Mouse (Mus musculus): ENCODE results near the gene Zcwpw1. TPM values are rescaled to one million over a fixed set of nuclear protein-coding genes. Genes with fewer than 3 reads are reported as not detected.
A peak's percentile ranks its signal among the peaks of the same experiment; 100 is the strongest.

The Zcwpw1 gene
- 14.4 and 17.9 TPM in 2 replicates for polyA plus RNA-seq (2014; fragmentation: Nextera tagmentation; extraction: Ambion mirVana)

GRCm38 (mm10) chr5:137787151-137787928 is at the start of gene Zcwpw1, which contains the start of gene Mepce:
Gene Zcwpw1 (plus strand): TSS chr5:137787798.
Gene Mepce (minus strand): TSS chr5:137787655.
- H3K9me3 ChIP-seq (ENCODE audit: control insufficient read depth, low read length): no peaks in the 10 kb centered on the region
- peak within 1 kb of the TSS; percentile 71 for H3K4me3 ChIP-seq (ENCODE audit: low read depth, low read length)
- peak; percentile 94 for DNase-seq (ENCODE audit: low spot score)
- H3K4me1 ChIP-seq (replicated peaks; ENCODE audit: control insufficient read depth, insufficient read depth, low read length): peaks cover 33% of the 10 kb centered on the region
- under 1% methylated on average over 48 of the region's 48 CpGs for WGBS
- H3K4me2 ChIP-seq (ENCODE audit: low read length): peak within 1 kb of the TSS; percentile 88
- H3K9ac ChIP-seq (ENCODE audit: low read length): peak within 1 kb of the TSS; percentile 92
- H3K36me3 ChIP-seq (ENCODE audit: control insufficient read depth, insufficient read depth, low read length): peaks cover 21% of the 10 kb centered on the region
- ATAC-seq (replicated peaks; ENCODE audit: low FRiP score, low TSS enrichment, low read depth): peak; percentile 62
- no peaks in the 10 kb centered on the region for H3K27me3 ChIP-seq (replicated peaks; ENCODE audit: control insufficient read depth, insufficient read depth, low read length)
- H3K27ac ChIP-seq (ENCODE audit: low read depth): peak within 1 kb of the TSS; percentile 91

GRCm38 (mm10) chr5:137738516-137738915 is 49.1 kb upstream of the Zcwpw1 start:
- Histone ChIP-seq H3K9me3 (ENCODE audit: control insufficient read depth, low read length) (no peaks in the 10 kb centered on the region), H3K36me3 (ENCODE audit: control insufficient read depth, insufficient read depth, low read length) (peaks cover 16% of the 10 kb centered on the region; the same call in 1 of the 2 replicates), H3K4me2 (ENCODE audit: low read length) (no peak overlapping the region), H3K4me1 (replicated peaks; ENCODE audit: control insufficient read depth, insufficient read depth, low read length) (peaks cover 20% of the 10 kb centered on the region), H3K27ac (ENCODE audit: low read depth) (no peak overlapping the region), H3K9ac (ENCODE audit: low read length) (no peak overlapping the region), H3K27me3 (replicated peaks; ENCODE audit: control insufficient read depth, insufficient read depth, low read length) (no peaks in the 10 kb centered on the region), H3K4me3 (ENCODE audit: low read depth, low read length) (no peak overlapping the region)
- 51% methylated on average over 5 of the region's 5 CpGs for WGBS
- no peak for ATAC-seq (replicated peaks; ENCODE audit: low FRiP score, low TSS enrichment, low read depth)
- DNase-seq (ENCODE audit: low spot score): no peak

GRCm38 (mm10) chr5:137739471-137739870 is 48.1 kb upstream of the Zcwpw1 start:
- no peak overlapping the region for H3K9ac ChIP-seq (ENCODE audit: low read length)
- WGBS: 61% methylated on average over 9 of the region's 9 CpGs
- no peaks in the 10 kb centered on the region for H3K9me3 ChIP-seq (ENCODE audit: control insufficient read depth, low read length)
- no peak for DNase-seq (ENCODE audit: low spot score)
- H3K27ac ChIP-seq (ENCODE audit: low read depth): no peak overlapping the region
- H3K4me1 ChIP-seq (replicated peaks; ENCODE audit: control insufficient read depth, insufficient read depth, low read length): peaks cover 16% of the 10 kb centered on the region
- H3K4me2 ChIP-seq (ENCODE audit: low read length): peak overlapping the region; percentile 94
- H3K36me3 ChIP-seq (ENCODE audit: control insufficient read depth, insufficient read depth, low read length): peaks cover 14% of the 10 kb centered on the region; the same call in 1 of the 2 replicates
- H3K4me3 ChIP-seq (ENCODE audit: low read depth, low read length): no peak overlapping the region
- H3K27me3 ChIP-seq (replicated peaks; ENCODE audit: control insufficient read depth, insufficient read depth, low read length): no peaks in the 10 kb centered on the region
- ATAC-seq (replicated peaks; ENCODE audit: low FRiP score, low TSS enrichment, low read depth): no peak

- DNase-seq (ENCODE audit: low spot score): peak; percentile 66
- Histone ChIP-seq H3K36me3 (ENCODE audit: control insufficient read depth, insufficient read depth, low read length) (peaks cover 6% of the 10 kb centered on the region; the same call in 1 of the 2 replicates), H3K4me2 (ENCODE audit: low read length) (peak overlapping the region; percentile 94), H3K9ac (ENCODE audit: low read length) (peak overlapping the region; percentile 56), H3K9me3 (ENCODE audit: control insufficient read depth, low read length) (no peaks in the 10 kb centered on the region), H3K27ac (ENCODE audit: low read depth) (no peak overlapping the region), H3K4me3 (ENCODE audit: low read depth, low read length) (peak overlapping the region; percentile 66), H3K4me1 (replicated peaks; ENCODE audit: control insufficient read depth, insufficient read depth, low read length) (peaks cover 9% of the 10 kb centered on the region), H3K27me3 (replicated peaks; ENCODE audit: control insufficient read depth, insufficient read depth, low read length) (no peaks in the 10 kb centered on the region)
- WGBS: 6% methylated on average over 11 of the region's 11 CpGs
- peak; percentile 14; the same call in 1 of the 2 replicates for ATAC-seq (replicated peaks; ENCODE audit: low FRiP score, low TSS enrichment, low read depth)
These were observed 47.1 kb upstream of the Zcwpw1 start for GRCm38 (mm10) chr5:137740506-137740905.

- Histone ChIP-seq H3K27ac (ENCODE audit: low read depth) (peak within 1 kb of the TSS; percentile 51; the same call in 1 of the 2 replicates), H3K4me1 (replicated peaks; ENCODE audit: control insufficient read depth, insufficient read depth, low read length) (peaks cover 9% of the 10 kb centered on the region), H3K9ac (ENCODE audit: low read length) (peak within 1 kb of the TSS; percentile 56), H3K9me3 (ENCODE audit: control insufficient read depth, low read length) (no peaks in the 10 kb centered on the region), H3K36me3 (ENCODE audit: control insufficient read depth, insufficient read depth, low read length) (no peaks in the 10 kb centered on the region), H3K27me3 (replicated peaks; ENCODE audit: control insufficient read depth, insufficient read depth, low read length) (no peaks in the 10 kb centered on the region), H3K4me3 (ENCODE audit: low read depth, low read length) (peak within 1 kb of the TSS; percentile 66), H3K4me2 (ENCODE audit: low read length) (peak within 1 kb of the TSS; percentile 94)
- DNase-seq (ENCODE audit: low spot score): peak; percentile 94
- WGBS: under 1% methylated on average over 70 of the region's 71 CpGs
- ATAC-seq (replicated peaks; ENCODE audit: low FRiP score, low TSS enrichment, low read depth): peak; percentile 81
These were observed 46.3 kb upstream of the Zcwpw1 start, which contains the start of gene Nyap1 for GRCm38 (mm10) chr5:137741023-137741931. Gene Nyap1 (minus strand): TSS chr5:137741607.

GRCm38 (mm10) chr5:137742048-137742447 is 45.5 kb upstream of the Zcwpw1 start:
- Histone ChIP-seq H3K36me3 (ENCODE audit: control insufficient read depth, insufficient read depth, low read length) (no peaks in the 10 kb centered on the region), H3K4me2 (ENCODE audit: low read length) (peak overlapping the region; percentile 94), H3K27me3 (replicated peaks; ENCODE audit: control insufficient read depth, insufficient read depth, low read length) (no peaks in the 10 kb centered on the region), H3K27ac (ENCODE audit: low read depth) (no peak overlapping the region), H3K9ac (ENCODE audit: low read length) (no peak overlapping the region), H3K4me1 (replicated peaks; ENCODE audit: control insufficient read depth, insufficient read depth, low read length) (peaks cover 9% of the 10 kb centered on the region), H3K9me3 (ENCODE audit: control insufficient read depth, low read length) (no peaks in the 10 kb centered on the region), H3K4me3 (ENCODE audit: low read depth, low read length) (0 out of 2 replicates have a peak overlapping the region, but pooled peaks have one; percentile 66)
- ATAC-seq (replicated peaks; ENCODE audit: low FRiP score, low TSS enrichment, low read depth) (no peak), DNase-seq (ENCODE audit: low spot score) (no peak)
- 55% methylated on average over 10 of the region's 10 CpGs for whole genome bisulfite sequencing

GRCm38 (mm10) chr5:137742836-137743235 is 44.8 kb upstream of the Zcwpw1 start:
- Histone ChIP-seq H3K36me3 (ENCODE audit: control insufficient read depth, insufficient read depth, low read length) (no peaks in the 10 kb centered on the region), H3K9me3 (ENCODE audit: control insufficient read depth, low read length) (no peaks in the 10 kb centered on the region), H3K27ac (ENCODE audit: low read depth) (no peak overlapping the region), H3K4me2 (ENCODE audit: low read length) (no peak overlapping the region), H3K4me3 (ENCODE audit: low read depth, low read length) (no peak overlapping the region), H3K4me1 (replicated peaks; ENCODE audit: control insufficient read depth, insufficient read depth, low read length) (peaks cover 13% of the 10 kb centered on the region), H3K9ac (ENCODE audit: low read length) (no peak overlapping the region), H3K27me3 (replicated peaks; ENCODE audit: control insufficient read depth, insufficient read depth, low read length) (no peaks in the 10 kb centered on the region)
- WGBS: 91% methylated on average over 6 of the region's 6 CpGs
- ATAC-seq (replicated peaks; ENCODE audit: low FRiP score, low TSS enrichment, low read depth) (no peak), DNase-seq (ENCODE audit: low spot score) (no peak)

GRCm38 (mm10) chr5:137744197-137744596 is 43.4 kb upstream of the Zcwpw1 start:
- ATAC-seq (replicated peaks; ENCODE audit: low FRiP score, low TSS enrichment, low read depth) (no peak), DNase-seq (ENCODE audit: low spot score) (no peak)
- 91% methylated on average over 7 of the region's 7 CpGs for WGBS
- Histone ChIP-seq H3K4me2 (ENCODE audit: low read length) (no peak overlapping the region), H3K27ac (ENCODE audit: low read depth) (no peak overlapping the region), H3K36me3 (ENCODE audit: control insufficient read depth, insufficient read depth, low read length) (no peaks in the 10 kb centered on the region), H3K9ac (ENCODE audit: low read length) (no peak overlapping the region), H3K27me3 (replicated peaks; ENCODE audit: control insufficient read depth, insufficient read depth, low read length) (no peaks in the 10 kb centered on the region), H3K9me3 (ENCODE audit: control insufficient read depth, low read length) (no peaks in the 10 kb centered on the region), H3K4me3 (ENCODE audit: low read depth, low read length) (no peak overlapping the region), H3K4me1 (replicated peaks; ENCODE audit: control insufficient read depth, insufficient read depth, low read length) (peaks cover 27% of the 10 kb centered on the region)
